Mouse (Mus musculus) MN1 (cell line): Measurements from ENCODE around the gene Lce3d.

Source experiments
- DNase-seq: peaks from one replicate; pipeline ENCODE4 v3.0.0-alpha.2; 2016; ENCODE audit warnings: low spot score

Lce3d gene

DNA sequence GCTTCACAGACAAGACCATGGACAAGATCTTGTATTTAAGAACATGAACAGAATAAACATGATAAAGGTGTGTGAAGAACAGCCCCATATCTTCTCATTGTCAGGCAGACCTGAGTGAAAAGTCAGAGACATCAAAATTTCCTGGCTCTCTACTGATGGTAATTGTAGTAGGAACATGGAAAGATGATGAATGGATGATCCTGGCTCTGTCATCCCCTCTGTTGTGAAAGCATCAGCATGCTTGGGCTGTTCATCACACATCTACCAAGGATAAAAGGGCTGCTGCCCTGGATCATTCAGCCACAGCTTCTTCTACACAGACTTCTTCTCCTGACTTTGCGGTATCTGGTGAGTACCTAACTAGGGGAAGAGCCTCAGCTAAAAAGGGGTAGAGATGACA lies at the start of gene Lce3d:
TSS of gene Lce3d (plus strand) at position 301 of the 400 bp plus-strand sequence.
- DNase-seq = no peak

DNA sequence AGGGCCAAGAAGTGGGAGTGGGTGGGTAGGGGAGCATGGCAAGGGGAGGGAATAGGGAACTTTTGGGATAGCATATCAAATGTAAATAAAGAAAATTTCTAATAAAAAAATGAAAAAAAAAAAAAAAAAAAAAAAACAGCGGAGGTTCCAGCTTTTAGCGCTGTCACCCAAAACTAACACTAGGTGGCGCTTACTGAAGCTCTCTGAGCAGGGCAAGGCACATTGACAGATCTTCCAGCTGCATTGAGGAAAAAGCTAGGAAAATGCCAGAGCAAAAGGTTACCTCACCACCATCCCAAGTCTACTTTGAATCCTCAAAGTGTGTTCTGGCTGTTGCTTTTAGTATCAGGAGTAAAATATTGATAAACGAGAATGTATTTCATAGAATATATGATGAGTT lies 49.6 kb upstream of the Lce3d start:
- DNase-seq = no peak

DNA sequence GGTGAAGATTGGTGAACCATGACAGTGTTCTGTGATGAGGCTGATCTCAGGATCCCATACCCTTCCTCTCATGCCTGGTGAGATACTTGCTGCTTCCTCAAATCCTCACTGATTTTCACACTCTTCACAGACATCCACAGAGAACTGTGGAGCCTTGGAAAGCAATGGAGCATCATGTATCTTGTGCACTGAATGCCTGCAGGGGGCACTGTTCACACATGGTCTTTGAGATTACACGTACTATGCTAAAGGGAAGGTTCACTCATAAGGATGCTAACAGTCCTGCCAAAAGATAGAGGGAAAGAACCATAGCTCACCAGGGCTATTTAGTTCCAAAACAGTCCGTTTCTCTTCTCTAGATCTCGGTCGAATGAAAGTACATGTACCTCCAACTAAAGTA lies 36.8 kb upstream of the Lce3d start:
- no peak for DNase-seq

DNA sequence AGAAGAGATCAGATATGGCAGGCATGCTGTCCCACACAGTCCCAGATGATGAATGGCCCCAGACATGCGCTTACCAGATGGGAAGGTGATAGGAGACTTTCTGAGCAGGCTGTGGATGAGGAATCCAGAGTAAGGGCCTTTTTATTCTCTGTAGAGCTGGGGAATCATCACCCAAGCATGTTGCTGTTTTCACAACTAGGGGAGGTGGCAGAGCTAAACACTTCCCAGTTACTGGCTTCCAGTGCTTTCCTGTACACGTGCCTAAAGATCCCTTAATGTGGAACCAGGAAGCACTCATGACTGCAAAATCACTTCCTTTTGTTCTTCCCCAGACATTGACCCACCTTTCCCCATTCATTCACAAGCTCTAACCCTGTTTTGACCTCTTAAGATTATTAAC lies 31.1 kb upstream of the Lce3d start, which contains the start of gene Lce3a:
TSS of gene Lce3a (minus strand) at position 101 of the 400 bp plus-strand sequence.
- no peak for DNase-seq

DNA sequence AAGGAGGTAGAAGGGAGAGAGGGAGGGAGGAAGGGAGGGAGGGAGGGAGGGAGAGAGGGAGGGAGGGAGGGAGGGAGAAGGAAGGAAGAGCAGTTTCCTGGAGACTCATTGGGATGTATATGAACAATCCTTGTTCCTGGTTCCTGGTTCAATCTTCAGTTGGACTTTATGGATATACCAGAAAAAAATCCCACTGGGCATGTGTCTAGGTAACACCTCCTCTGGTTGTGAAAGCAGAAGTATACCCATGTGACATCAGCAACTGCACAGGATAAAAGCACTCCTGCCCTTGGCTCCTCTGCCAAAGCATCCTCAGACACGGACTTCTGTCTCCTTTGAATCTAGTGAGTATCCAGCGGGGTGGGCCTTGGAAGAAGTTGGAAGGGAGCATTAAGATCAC lies 24.5 kb upstream of the Lce3d start, which contains the start of gene Lce3b:
TSS of gene Lce3b (plus strand) at position 301 of the 400 bp plus-strand sequence.
- no peak for DNase-seq

DNA sequence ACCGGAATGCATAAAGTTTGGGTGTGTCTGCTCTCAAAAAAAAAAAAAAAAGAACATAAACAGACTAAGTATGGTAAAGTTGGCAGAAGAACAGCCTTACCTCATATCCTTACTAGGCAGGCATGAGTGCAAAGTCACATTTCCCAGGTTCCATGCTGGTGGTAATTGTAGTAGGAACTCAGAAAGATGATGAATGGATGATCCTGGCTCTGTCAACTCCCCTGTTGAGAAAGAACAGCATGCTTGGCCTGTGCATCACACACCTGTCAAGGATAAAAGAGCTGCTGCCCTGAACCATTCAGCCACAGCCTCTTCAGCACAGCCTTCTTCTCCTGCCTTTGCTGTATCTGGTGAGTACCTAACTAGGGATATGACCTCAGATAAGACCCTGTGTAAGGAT lies 13.0 kb upstream of the Lce3d start, which contains the start of gene Lce3c:
TSS of gene Lce3c (plus strand) at position 301 of the 400 bp plus-strand sequence.
- DNase-seq = no peak

DNA sequence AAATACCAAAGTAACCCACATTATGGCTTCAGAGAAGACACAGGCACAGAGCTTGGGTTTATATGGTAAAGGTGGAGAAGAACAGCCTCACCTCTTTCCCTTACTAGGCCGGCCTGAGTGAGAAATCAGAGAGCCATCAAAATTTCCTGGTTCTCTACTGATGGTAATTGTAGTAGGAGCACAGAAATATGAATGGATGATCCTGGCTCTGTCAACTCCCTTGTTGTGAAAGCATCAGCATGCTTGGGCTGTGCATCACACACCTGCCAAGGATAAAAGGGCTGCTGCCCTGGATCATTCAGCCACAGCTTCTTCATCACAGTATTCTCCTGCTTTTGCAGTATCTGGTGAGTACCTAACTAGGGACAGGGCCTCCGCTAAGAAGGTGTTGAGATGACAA lies 9.6 kb downstream of the Lce3d start, which contains the start of gene Lce3e:
TSS of gene Lce3e (plus strand) at position 301 of the 400 bp plus-strand sequence.
- DNase-seq = no peak

DNA sequence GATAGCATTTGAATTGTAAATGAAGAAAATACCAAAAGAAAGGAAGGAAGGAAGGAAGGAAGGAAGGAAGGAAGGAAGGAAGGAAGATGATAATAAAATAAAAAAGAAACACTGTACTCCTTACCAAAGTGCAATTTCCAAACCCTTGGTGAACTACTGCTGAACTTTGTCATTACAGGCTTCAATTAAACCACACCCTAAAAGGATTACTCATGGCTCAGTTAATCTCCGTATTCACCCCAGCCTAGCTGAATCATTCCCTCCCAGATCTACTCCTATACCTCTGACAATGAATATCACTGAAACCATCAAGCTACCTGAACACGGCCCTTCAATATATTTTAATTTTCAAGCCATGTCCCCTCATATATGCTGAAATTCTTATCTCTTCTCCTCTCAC lies 21.3 kb downstream of the Lce3d start:
- no peak for DNase-seq

DNA sequence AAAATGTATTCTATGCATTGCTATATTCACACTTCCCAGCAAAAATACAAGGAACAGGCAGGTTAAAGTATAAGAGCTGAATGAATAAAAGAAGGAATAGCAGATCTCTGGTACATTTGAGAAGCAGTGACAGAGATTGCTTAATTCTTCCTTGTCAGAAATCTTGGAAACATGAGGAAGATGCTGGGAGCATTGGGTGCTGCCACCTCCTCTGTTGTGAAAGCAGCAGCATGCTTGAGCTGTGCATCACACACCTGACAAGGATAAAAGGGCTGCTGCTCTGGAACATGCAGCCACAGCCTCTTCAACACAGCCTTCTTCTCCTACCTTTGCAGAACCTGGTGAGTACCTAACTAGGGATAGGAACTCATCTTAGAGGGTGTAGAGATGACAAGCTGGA lies 34.7 kb downstream of the Lce3d start, which contains the start of gene Lce3f:
TSS of gene Lce3f (plus strand) at position 301 of the 400 bp plus-strand sequence.
- DNase-seq = no peak

DNA sequence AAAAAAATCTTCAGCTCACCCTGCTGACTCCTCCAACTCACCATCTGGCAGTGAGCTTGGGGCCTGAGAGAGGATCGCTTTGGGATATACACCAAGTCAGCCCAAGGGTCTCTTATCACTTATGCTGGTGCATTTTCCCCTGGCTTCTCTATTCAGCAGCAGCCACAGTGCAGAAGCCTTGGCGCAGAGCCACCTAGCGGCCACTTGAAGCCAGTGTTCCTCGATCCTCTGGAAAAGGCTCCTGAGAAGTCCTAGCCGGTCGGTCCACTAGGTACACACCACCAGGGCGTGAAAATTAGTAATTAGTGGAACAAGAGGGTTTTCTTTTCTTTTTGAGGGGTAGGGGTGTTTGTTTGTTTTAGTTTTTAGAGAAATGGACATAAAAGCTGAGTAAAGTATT lies 41.5 kb downstream of the Lce3d start:
- DNase-seq = no peak

DNA sequence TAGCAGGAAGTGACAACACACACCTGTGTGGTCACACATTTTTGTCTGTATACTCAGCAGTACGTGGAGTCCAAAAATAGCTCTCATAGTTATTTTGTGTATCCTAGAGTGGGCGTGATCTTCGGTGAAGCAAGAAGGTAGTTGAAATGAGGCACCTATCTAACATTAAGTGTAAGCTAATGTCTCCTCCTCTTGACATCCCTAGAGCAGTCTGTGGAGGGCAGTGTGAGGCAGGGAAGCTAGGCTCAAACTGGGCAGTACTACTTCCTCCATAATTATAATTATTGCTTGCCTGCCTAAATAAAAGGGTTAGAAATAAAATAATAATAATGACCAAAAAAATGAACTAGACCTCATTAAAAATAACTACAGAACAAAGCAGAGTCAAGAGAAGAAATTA lies 43.4 kb downstream of the Lce3d start:
- DNase-seq = no peak

DNA sequence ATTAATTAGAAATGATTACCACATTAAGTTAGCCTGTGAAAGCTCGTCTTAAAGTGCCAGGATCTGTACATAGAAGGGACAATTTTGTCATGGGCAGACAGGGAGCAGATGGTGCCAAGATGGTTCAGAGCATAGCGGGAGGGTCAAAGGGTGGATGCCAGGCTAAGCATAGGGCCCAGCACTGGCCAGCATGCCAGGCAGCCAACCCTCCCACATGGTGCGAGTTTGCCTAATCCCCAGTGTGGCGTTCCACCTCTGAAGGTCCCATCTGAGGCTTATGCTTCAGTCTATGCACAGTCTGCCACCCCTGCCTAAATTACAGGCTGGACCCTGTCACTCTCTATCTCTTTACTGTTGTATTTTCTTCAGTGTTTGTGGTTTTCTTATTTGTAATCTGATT lies 45.7 kb downstream of the Lce3d start:
- no peak for DNase-seq
